Mouse (Mus musculus) stomach, postnatal 0 days (tissue): ENCODE measurements at regions not wholly inside any gene's neighbourhood (a gene's known extent, or its start where the extent isn't known, plus 50 kb on each side); places are given as distances from the start of the nearest gene placed in this dataset.

Source experiments
- CTCF ChIP-seq: IDR thresholded peaks from 2 replicates; pipeline ENCODE4 v1.5.1; 2016; ENCODE audit warnings: antibody characterized with exemption, low read depth, mild to moderate bottlenecking, moderate library complexity
- EP300 ChIP-seq: optimal IDR thresholded peaks from 2 replicates; pipeline ENCODE3; 2016; ENCODE audit warnings: antibody characterized with exemption

GRCm38 (mm10) chr2:167854060-167854459 lies 77.8 kb upstream of the Ptpn1 start:
- TF ChIP-seq CTCF (no peak), EP300 (no peak)
